Mouse (Mus musculus): ENCODE data around the gene Ltbp4.

Ltbp4 gene

GRCm38 (mm10) chr7:27355745-27356240 lies 18.3 kb upstream of the Ltbp4 start, which contains the start of gene Shkbp1:
Shkbp1 (minus strand) TSS chr7:27356019.
- peak; percentile 78 for DNase-seq (ENCODE audit: low read depth, low spot score)

DNA sequence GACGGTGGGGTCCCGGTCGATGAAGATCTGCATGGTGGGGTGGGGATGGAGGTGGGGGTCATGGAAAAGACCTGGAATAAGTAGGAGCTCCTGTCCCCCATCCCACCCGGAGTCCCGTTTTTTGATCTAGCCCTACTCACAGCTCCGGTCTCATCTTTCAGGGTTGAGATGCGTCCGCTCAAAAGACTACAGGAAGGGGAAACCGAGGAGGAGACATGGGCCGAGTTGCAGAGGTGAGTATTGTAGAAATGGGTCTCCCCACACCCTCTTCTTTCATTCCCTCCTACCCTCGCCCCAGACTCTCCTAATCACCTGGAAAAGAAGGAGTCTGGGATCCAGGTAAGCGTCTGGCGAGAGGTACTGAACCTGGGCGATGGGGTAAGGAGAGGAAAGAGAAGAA lies 17.8 kb upstream of the Ltbp4 start:
- DNase-seq (ENCODE audit: low read depth, low spot score) = no peak

GRCm38 (mm10) chr7:27354783-27355182 lies 17.3 kb upstream of the Ltbp4 start:
- no peak for DNase-seq (ENCODE audit: low read depth, low spot score)

GRCm38 (mm10) chr7:27354144-27354543 lies 16.7 kb upstream of the Ltbp4 start:
- no peak for DNase-seq (ENCODE audit: low read depth, low spot score)

DNA sequence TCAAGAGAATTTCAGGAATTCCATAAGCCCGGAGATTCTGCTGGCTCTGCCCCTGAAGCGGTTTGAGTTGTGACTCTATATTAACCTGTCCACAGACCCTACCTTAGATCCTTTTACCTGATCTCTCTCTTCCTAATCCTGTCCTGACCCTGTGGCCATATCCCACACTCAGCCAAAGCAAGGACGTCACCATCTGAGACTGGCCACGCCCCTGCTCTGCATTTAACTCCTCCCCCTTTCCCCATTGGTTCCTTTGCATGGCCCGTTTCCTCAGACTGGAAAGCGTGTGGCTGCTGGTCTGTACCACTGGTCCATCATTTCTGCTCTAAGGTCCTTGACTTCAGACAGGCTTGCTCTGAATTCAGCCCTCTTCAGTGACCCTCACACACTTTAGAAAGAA lies 8.0 kb upstream of the Ltbp4 start:
- DNase-seq (ENCODE audit: low read depth, low spot score) = no peak

DNA sequence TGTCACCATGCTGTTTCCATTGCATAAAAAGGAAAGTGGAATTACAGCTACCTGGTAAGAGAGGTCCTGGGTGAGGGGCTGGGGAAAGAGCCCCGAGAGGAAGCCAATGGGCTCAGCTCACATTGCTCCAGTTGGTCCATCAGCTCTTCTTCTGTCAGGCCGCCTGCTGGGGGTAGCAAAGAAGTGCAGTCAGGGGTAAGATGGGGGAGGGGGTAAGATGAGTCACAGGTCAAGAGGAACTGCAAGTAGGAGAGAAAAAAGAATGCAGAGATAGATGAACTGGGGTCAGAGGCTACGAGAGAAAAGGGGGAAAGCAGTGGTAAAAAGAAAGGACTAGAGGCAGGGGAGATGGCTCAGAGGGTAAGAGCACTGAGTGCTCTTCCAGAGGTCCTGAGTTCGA lies 5.1 kb upstream of the Ltbp4 start:
- DNase-seq (ENCODE audit: low read depth, low spot score) = no peak

DNA sequence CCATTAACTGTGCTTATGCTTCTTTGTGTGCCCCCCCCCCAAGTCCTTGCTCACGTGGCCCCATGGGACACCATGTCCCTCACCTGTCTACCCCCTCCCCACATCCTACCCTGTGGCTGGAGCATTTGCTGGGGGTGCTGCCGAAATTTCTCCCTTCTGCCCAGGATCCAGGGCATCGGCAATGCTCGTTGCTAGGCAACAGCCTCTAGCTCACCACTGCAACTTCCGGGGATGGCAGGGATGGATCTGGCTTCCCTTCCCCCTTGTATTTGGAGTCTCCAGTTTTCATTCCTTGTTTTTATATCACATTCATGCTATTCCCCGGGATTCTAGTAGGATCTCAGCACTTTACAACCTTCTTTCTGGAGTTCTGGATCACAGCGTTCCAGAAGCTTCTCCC lies 2.0 kb upstream of the Ltbp4 start:
- DNase-seq (ENCODE audit: low read depth, low spot score) = no peak

GRCm38 (mm10) chr7:27339114-27339513 lies 1.6 kb upstream of the Ltbp4 start:
- no peak for DNase-seq (ENCODE audit: low read depth, low spot score)

DNA sequence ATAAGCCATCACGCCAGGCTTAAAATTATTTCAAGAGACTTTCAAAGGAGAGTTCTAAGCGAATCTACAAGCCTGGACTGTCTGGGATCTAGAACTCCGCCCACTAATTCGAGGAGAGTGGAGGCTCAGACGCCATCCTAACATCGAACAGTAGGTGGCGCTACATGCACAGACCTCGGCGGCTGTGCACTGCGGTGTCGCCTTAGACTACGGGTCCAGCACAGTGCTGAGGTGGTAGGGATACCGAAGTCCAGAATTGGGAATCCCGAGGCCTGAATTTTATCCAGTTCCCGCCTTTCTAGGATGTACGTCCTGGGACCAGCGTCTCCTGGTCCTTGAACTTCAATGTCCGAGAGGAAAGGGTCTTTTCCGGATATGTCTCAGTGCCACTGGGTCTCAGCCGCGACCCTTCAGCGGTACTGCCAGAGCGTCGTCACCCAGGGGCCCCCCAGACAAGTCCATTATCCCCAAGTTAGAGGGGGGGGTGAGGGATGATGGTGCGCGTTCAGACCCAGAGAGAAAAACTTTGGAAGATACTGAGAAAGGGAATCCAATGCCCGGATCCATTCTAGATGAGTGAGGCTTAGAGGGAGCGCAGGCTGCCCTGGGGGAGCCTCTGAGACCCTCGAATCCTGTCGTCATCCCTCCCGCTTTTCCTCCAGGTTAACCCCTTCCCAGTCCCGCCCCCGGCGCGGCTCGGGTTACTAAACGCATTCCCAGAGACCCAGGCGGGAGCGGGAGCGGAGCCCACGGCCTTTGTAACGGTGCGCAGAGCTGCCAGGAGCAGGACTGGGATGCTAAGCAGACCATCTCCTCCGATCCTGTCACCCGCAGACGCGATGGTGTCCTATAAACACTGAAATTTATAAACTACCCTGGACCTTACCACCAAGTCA lies 1.3 kb downstream of the Ltbp4 start:
- DNase-seq (ENCODE audit: low read depth, low spot score) = peak; percentile 80

DNA sequence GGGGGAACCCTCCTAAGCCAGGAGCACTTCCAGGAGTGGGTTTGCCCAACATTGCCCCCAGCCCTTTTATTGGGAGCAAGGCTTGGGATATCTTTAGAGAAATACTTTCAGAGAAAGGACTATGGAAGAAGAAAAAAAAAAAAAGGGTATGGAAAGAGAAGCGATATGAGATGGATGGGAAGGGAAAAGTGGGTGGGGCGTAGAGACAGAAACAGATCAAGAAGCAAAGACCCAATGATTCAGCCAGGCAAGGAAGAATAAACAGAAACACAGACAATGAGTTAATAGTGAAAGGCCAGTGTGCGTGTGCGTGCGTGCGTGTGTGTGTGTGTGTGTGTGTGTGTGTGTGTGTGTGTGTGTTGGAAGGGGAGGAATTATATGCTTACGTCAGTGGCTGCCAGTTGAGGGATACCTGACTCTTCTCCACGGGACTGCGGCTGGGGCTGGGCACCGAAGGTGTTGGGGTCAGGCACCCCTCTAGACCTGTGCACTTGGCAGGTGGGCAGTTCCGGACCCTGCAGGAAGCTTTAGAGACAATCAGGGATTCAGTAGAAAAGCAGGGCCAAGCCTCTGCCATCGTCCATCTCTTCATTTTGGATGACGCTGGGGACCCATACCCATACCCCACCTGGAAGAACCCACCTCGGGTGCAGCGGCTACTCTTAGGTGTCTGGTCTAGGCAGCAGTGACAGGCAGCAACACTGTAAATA lies 2.3 kb downstream of the Ltbp4 start:
- DNase-seq (ENCODE audit: low read depth, low spot score) = no peak

GRCm38 (mm10) chr7:27334405-27334911 lies 3.0 kb downstream of the Ltbp4 start:
- DNase-seq (ENCODE audit: low read depth, low spot score) = no peak

- no peak for DNase-seq (ENCODE audit: low read depth, low spot score)
Measured at GRCm38 (mm10) chr7:27333316-27333941, 4.1 kb downstream of the Ltbp4 start.

DNA sequence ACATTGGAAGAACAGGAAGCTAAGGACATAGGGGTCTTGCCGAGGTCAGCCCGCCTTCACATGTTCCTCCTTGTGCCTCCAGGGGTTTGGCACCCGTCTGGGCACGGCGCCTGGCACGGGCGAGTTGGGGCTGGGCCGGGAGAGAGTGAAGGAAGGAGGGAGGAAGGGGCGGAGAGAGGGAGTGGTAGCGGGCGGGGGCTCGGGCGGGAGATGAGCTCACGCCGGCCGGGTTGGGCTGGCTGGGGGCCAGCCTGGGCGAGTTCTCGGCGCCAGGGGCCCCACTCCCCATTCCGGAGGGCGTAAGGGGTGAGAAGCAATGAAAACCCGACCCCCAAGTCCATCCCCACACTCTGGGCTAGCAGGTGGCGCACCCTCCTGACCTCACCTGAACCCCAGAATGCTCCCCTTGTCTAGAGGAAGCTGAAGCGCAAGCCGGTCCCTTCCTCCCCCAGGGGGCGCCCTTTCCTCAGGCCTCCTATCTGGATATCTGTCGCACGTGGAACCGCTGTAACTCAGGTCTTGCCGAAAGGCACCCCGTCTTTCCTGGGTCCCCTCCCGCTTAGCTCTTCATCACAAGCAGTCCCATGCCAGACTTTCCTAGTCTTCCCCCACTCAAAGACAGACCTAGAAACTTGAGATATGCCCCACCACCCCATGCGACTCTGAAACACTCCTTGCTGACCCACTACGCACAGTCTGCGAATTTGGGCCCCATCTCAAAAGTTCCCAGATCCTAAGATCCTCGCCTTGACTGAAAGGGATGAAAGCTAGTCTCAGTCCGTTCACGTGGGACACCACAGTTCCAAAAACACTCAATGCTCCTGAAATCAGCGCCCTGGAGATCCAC lies 4.9 kb downstream of the Ltbp4 start:
- peak; percentile 70 for DNase-seq (ENCODE audit: low read depth, low spot score)

DNA sequence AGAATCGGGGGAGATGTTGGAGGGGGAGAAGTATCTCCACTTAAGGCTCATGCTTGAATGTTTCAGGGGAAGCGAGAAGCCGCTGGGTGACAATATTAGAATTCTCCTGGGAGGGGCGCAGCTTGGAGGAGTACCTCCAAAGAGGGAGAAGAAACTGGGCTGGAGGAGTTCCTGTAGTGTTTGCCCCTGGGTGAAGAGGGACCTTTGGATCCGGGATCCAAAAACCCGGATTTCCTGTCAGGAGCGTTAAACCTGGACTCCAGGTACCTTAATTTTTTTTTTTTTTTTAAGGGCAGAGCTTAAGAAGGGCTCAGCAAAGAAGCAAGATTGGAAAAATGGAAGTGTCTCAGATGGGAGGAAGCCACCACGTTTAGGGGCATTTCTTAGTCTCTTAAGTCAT lies 5.6 kb downstream of the Ltbp4 start:
- DNase-seq (ENCODE audit: low read depth, low spot score) = no peak

DNA sequence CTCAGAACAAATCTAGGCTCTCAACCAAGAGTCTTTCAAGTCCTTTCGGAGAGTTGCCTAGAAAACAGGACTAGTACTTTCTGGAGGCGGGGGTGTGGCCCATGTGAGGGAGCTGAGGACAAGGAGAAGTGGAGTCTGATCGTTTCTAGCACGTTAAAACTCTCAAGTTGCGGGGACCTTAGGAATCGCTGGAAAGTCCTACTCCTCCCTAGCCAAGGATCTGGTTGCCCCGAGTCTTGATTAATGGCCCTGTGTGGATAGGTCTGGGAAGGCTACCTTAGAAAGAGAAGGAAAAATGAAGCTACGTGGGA lies 6.0 kb downstream of the Ltbp4 start:
- no peak for DNase-seq (ENCODE audit: low read depth, low spot score)

GRCm38 (mm10) chr7:27330709-27331540 lies 6.6 kb downstream of the Ltbp4 start:
- DNase-seq (ENCODE audit: low read depth, low spot score) = no peak

DNA sequence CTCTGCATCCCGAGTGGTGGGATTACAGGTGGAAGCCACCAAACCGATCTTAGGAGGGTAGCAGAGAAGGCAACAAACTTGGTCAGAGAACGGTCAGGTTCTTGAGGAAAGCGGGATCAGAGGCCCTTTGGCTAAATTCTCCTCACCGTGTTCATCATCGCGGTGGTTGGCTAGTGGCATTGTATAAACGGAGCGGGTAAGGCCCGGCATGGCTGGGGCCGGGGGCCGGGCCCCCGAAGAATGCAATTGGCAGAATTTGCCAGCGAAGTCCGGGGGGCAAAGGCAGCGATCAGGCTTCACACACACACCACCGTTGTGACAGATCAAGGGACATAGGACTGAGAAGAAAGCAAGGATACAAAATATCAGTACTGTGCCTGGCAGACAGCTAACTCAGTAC lies 7.5 kb downstream of the Ltbp4 start:
- no peak for DNase-seq (ENCODE audit: low read depth, low spot score)

DNA sequence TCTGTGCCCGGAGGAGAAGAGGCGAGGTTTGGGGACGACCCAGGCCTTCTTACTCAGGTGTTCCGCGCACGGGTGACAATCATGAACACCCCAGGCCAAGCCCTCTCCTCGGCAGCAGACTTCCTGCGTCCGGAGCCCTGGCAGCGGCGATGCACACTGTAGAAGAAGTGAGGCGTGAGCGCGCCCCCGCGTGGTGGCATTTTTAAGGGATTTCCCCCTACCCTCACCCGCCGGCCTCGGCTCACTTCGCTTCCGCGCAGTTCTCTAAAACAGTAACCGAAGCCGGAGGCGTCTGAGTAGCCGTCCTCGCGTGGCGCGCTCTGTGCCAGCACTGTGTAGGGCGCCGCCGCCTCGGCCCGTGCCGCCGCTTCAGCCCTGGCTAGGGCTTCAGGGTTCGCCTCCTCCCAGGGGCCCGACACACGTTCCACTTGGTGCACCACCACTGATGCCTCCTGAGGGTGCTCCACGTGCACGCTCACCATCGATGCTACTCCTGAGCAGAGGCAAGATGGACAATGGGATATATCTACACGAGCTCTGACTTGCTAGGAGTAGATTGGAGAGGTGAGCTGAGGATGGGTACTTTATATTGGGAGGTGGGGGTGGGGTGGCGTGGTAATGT lies 8.1 kb downstream of the Ltbp4 start:
- DNase-seq (ENCODE audit: low read depth, low spot score) = no peak

- DNase-seq (ENCODE audit: low read depth, low spot score) = no peak
Measured at GRCm38 (mm10) chr7:27328648-27329047, 8.8 kb downstream of the Ltbp4 start.

- no peak for DNase-seq (ENCODE audit: low read depth, low spot score)
Measured at GRCm38 (mm10) chr7:27328161-27328560, 9.3 kb downstream of the Ltbp4 start.

Data from retina, postnatal 7 days (tissue).